Mouse (Mus musculus): ENCODE measurements around the gene Prm3. TPM values are rescaled to one million over a fixed set of nuclear protein-coding genes. Genes with fewer than 3 reads are reported as not detected.

Gene Prm3
- polyA plus RNA-seq, 1 experiment from 2014 or later, result not detected

- peak overlapping the region; percentile 72 for H3K27ac ChIP-seq
- peak overlapping the region; percentile 63 for H3K9ac ChIP-seq
- WGBS, result 44% methylated on average over 6 of the region's 6 CpGs
- H3K4me1 ChIP-seq, result peaks cover 59% of the 10 kb centered on the region
- H3K9me3 ChIP-seq, result no peaks in the 10 kb centered on the region
- H3K27me3 ChIP-seq, result no peaks in the 10 kb centered on the region
- peak overlapping the region; percentile 74 for H3K4me3 ChIP-seq
- ATAC-seq (ENCODE audit: insufficient number of reproducible peaks, insufficient read depth, low FRiP score, low TSS enrichment, low read depth), result no peak
- H3K36me3 ChIP-seq, result 0 out of 2 replicates have a peak, but pooled peaks cover 7% of the 10 kb centered on the region
- H3K4me2 ChIP-seq, result peak overlapping the region; percentile 95
These were observed 8.2 kb downstream of the Prm3 start for GRCm38 (mm10) chr16:10782377-10783151.

DNA sequence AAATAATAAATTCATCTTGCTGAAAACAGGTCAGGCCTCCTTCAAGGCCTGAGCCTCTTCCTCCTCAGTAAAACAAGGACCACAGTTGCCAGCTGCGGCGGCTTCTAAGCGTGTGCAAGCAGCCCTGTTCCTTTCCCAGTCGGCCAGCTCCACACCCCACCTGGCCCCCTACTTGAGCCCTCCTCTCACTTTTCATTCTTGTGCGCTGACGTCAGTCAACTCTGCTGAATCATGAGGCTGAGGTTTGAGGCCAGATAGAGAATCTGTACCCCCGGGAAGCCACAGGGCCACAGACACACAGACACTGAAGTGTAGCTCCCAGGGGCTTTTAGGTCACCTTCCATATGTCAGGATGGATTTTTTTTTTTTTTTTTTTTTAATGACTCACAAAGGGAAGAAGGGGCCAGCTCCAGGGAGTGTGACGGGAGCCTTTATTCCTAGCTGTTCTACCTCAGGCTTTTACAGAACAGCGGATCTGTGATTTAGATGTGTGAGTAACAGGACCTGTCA is 8.8 kb downstream of the Prm3 start:
- Histone ChIP-seq H3K4me2 (peak overlapping the region; percentile 95), H3K4me1 (peaks cover 55% of the 10 kb centered on the region), H3K36me3 (0 out of 2 replicates have a peak, but pooled peaks cover 7% of the 10 kb centered on the region), H3K4me3 (peak overlapping the region; percentile 74), H3K27me3 (no peaks in the 10 kb centered on the region), H3K27ac (peak overlapping the region; percentile 72), H3K9me3 (no peaks in the 10 kb centered on the region), H3K9ac (peak overlapping the region; percentile 63)
- ATAC-seq (ENCODE audit: insufficient number of reproducible peaks, insufficient read depth, low FRiP score, low TSS enrichment, low read depth), result no peak
- 26% methylated on average over 9 of the region's 9 CpGs for WGBS

DNA sequence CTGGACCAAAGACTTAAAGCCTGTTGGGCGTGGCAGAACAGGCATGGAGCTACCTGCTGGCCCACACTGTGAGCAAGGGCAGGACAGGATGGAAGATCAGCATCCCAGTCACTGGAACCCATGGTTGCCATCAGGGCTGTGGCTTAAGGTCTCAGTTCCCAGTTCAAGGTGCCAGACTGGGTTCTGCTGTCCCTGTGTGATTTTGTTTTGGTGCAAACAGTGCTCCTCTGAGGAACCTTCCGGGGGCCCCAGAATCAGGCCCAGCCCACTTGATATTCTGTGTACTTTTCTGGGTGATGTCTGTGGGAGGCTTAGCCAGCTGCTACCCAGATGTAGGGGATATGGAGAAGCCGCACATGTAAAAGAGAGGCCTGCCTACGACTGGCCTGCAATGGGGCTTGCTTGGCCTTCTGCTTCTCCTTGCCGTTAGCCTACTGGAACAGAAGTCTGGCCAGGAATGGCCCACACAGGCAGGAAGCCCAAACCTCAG is 10.0 kb downstream of the Prm3 start:
- Histone ChIP-seq H3K27ac (peak overlapping the region; percentile 72), H3K4me1 (peaks cover 46% of the 10 kb centered on the region), H3K4me3 (no peak overlapping the region), H3K4me2 (no peak overlapping the region; the same call in 1 of the 2 replicates), H3K27me3 (no peaks in the 10 kb centered on the region), H3K9me3 (no peaks in the 10 kb centered on the region), H3K9ac (no peak overlapping the region), H3K36me3 (0 out of 2 replicates have a peak, but pooled peaks cover 7% of the 10 kb centered on the region)
- WGBS, result 53% methylated on average over 5 of the region's 5 CpGs
- ATAC-seq (ENCODE audit: insufficient number of reproducible peaks, insufficient read depth, low FRiP score, low TSS enrichment, low read depth), result no peak

DNA sequence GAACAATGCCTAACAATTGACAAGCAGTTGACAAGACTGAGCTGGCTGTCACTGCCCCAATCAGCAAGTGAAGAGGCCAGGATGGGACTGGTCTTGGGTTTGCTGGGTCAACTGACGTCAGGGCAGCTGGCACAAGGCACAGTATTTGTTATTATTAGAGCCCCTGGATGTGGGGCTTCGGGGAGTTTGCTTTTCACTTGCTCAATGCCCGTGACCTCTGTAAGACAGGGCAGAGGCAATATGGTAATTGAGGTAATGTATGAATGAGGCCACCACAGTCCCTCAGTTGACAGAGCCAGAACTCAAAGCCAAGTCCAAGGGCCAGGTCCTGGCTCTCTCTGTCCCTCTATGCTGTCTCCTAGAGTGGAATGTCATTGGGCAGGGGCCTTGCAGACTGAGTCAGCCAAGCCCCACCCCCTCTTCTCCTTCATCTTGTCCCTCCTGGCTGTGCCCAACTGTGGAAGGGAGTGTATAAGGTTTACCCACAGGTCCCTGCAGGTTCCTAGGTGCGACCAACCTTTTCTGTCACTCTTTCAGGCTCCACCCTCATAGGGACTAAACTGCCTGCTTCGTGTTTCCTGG is 13.0 kb downstream of the Prm3 start:
- Histone ChIP-seq H3K9ac (no peak overlapping the region), H3K4me3 (no peak overlapping the region), H3K36me3 (0 out of 2 replicates have a peak, but pooled peaks cover 4% of the 10 kb centered on the region), H3K27ac (no peak overlapping the region), H3K4me1 (peaks cover 27% of the 10 kb centered on the region), H3K9me3 (no peaks in the 10 kb centered on the region), H3K27me3 (no peaks in the 10 kb centered on the region), H3K4me2 (no peak overlapping the region)
- WGBS, result 68% methylated on average over 5 of the region's 5 CpGs
- no peak for ATAC-seq (ENCODE audit: insufficient number of reproducible peaks, insufficient read depth, low FRiP score, low TSS enrichment, low read depth)

GRCm38 (mm10) chr16:10776322-10776721 is 14.4 kb downstream of the Prm3 start:
- Histone ChIP-seq H3K27me3 (no peaks in the 10 kb centered on the region), H3K27ac (no peak overlapping the region), H3K9ac (no peak overlapping the region), H3K4me2 (no peak overlapping the region), H3K36me3 (no peaks in the 10 kb centered on the region), H3K4me3 (no peak overlapping the region), H3K4me1 (peaks cover 13% of the 10 kb centered on the region), H3K9me3 (no peaks in the 10 kb centered on the region)
- 51% methylated on average over 7 of the region's 7 CpGs for WGBS
- ATAC-seq (ENCODE audit: insufficient number of reproducible peaks, insufficient read depth, low FRiP score, low TSS enrichment, low read depth), result no peak

DNA sequence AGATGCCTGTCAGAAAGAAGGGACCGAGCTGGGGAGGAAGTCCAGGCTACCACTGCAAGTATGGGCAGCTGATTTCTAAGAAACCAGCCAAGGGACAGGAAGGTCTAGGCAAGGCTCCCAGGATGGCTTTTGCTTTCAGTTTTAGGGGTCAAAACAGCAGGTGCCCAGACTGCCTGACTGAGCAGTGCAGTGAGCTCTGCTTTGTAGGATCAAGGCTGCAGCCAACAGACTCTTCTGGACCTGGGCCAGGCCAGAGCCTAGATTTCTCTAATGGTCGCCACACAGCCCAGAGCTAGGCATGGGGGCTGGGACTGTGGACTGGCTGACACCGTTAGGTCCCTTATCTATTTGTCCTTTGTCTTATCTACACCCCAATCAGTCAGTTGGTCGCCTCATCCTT is 16.0 kb downstream of the Prm3 start:
- peaks cover 11% of the 10 kb centered on the region for H3K4me1 ChIP-seq
- no peaks in the 10 kb centered on the region for H3K9me3 ChIP-seq
- no peaks in the 10 kb centered on the region for H3K27me3 ChIP-seq
- ATAC-seq (ENCODE audit: insufficient number of reproducible peaks, insufficient read depth, low FRiP score, low TSS enrichment, low read depth), result no peak
- H3K4me2 ChIP-seq, result no peak overlapping the region
- H3K27ac ChIP-seq, result no peak overlapping the region
- H3K36me3 ChIP-seq, result no peaks in the 10 kb centered on the region
- no peak overlapping the region for H3K4me3 ChIP-seq
- 78% methylated on average over 4 of the region's 4 CpGs for WGBS
- H3K9ac ChIP-seq, result no peak overlapping the region

DNA sequence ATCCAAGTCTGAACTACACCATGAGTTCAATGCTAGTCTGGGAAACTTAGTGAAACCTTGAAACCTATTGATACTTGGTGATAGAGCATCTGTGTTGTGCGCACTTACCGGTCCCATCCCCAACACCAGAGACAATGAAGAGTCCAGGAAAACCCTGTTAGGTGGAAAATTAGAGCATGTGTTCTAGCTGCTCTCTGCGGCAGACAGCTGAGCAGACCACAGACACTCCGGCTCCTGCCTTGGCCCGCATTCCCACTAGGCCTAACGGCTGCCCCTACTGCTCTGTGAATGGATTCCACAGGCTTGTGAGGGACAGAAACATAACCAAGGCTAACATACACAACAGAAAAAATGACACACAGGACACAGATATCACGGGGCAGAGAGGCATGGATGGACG is 17.2 kb downstream of the Prm3 start:
- no peaks in the 10 kb centered on the region for H3K27me3 ChIP-seq
- no peak overlapping the region for H3K27ac ChIP-seq
- no peaks in the 10 kb centered on the region for H3K36me3 ChIP-seq
- H3K4me1 ChIP-seq, result peaks cover 18% of the 10 kb centered on the region
- 62% methylated on average over 8 of the region's 8 CpGs for WGBS
- no peak for ATAC-seq (ENCODE audit: insufficient number of reproducible peaks, insufficient read depth, low FRiP score, low TSS enrichment, low read depth)
- H3K4me2 ChIP-seq, result no peak overlapping the region
- H3K9ac ChIP-seq, result no peak overlapping the region
- no peak overlapping the region for H3K4me3 ChIP-seq
- H3K9me3 ChIP-seq, result no peaks in the 10 kb centered on the region

DNA sequence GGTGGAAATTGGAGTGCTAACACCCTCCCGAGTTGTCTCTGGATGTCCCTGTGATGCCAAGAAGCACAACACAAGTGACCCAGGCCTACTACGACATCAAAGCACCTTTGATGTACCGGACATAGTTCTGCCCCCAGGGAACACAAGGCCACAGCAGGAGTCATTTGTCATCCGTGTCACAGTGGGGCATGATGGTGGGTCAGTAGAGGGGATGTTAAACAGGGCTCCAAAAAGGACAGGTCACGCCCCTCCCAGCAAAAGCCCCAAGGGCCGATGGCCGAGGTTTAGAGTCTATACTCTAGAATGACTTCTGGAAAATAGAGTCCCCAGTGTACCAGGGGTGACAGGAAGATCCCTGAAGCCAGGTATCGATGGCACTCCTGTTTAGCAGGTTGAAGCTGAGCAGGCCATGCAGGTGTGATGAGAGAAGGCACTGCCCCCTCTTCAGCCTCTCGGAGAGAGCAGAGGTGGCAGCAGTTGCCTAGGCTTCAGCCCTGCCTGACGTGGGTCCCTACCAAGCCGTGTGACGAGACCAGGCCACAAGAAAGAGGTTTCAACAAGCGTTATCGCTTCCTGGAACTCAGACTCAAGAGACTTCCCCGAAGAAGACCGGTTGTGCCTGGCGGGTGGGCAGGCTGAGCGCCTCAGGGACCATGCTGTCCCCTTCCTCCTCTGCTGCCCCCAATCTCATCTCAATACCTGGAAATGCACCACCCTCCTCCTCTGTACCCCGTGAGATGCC is 18.8 kb downstream of the Prm3 start:
- H3K9ac ChIP-seq, result no peak overlapping the region

DNA sequence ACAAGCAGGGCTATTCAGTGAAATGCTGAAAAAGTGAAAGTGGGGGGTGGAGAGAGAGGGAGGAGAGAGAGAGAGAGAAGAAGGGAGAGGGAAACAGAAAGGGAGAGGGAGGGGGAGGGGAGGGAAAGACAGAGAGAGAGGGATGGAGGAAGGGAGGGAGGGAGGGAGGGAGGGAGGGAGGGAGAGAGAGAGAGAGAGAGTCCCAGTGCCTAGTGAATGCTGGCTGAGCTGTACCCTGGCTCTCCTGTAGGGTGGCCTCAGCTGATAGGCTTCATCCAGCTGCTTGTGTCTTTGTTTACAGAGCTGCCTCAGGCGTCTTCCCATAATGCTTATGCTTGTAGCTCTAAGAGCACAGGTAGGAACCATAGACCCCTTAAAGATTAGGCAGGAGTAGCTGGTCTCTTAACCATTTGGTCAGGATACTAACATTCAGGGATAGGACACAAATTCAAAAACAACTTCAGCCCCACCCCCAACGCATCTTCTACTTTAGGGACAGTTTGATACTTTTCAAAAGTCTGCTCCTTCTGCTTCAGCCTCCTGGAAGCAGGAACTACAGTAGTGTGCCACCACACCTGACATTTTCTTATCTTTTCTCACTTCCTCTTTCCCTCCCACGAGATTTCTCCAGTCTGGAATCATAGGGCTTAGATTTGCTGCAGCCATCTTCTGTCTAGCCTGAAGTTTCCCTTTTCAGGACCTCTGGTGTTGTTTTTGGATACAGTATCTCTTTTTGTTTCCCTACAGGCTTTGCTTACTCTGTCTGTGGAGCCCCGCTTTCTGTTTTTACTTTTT is 20.0 kb downstream of the Prm3 start:
- Histone ChIP-seq H3K4me1 (peaks cover 19% of the 10 kb centered on the region), H3K4me3 (no peak overlapping the region), H3K27ac (0 out of 2 replicates have a peak overlapping the region, but pooled peaks have one; percentile 39), H3K9ac (no peak overlapping the region), H3K36me3 (no peaks in the 10 kb centered on the region), H3K27me3 (no peaks in the 10 kb centered on the region), H3K4me2 (no peak overlapping the region), H3K9me3 (no peaks in the 10 kb centered on the region)
- no peak for ATAC-seq (ENCODE audit: insufficient number of reproducible peaks, insufficient read depth, low FRiP score, low TSS enrichment, low read depth)
- 38% methylated on average over 4 of the region's 4 CpGs for WGBS

More for the DNA sequence above, 18.8 kb downstream of the Prm3 start:
- Histone ChIP-seq H3K27me3 (no peaks in the 10 kb centered on the region), H3K36me3 (no peaks in the 10 kb centered on the region), H3K4me3 (no peak overlapping the region), H3K4me2 (no peak overlapping the region), H3K9me3 (no peaks in the 10 kb centered on the region), H3K27ac (no peak overlapping the region), H3K4me1 (peaks cover 19% of the 10 kb centered on the region)
- ATAC-seq (ENCODE audit: insufficient number of reproducible peaks, insufficient read depth, low FRiP score, low TSS enrichment, low read depth), result no peak
- 62% methylated on average over 19 of the region's 19 CpGs for WGBS

DNA sequence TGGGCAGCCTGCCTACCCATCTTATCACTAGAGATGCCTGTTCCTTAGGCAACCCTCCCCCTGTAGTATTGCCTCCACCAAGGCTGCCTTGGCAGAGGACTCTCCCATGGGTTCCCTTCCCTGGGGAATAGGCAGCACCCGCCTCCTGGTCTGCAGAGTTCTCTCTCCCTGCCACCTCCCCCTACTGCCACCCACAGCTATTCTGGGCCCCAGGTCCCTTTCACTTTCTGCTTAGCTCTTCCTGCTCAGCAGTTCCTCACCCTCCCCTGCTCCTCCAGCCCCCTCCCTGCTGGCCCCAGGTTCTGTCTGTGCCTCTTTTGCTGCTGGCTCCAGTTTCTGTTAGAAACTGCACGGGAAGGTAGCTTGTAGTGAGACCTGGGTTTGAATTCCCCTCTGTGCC is 21.1 kb downstream of the Prm3 start:
- no peak for ATAC-seq (ENCODE audit: insufficient number of reproducible peaks, insufficient read depth, low FRiP score, low TSS enrichment, low read depth)
- WGBS, result 30% methylated on average over 2 of the region's 2 CpGs
- H3K9me3 ChIP-seq, result no peaks in the 10 kb centered on the region

DNA sequence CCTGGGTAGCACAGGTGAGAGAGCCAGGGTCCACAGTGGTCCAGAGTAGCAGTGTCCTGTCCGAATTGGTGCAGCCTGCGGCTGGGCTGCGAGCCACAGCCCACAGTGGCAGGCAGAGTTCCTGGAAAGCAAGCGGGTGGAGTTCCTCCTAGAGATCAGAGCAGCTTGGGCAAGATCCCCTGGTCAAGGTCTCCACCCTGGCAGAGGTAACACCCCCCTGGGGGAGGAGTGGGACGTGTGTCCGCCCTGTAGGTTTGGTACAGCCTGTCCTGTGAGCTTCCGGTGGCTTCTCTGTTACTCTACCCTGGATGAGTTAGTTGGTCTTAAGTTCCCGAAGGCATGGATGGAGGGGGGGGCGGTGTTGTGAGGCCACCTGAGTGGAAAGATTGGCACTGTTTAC is 21.9 kb downstream of the Prm3 start:
- Histone ChIP-seq H3K4me2 (no peak overlapping the region), H3K9me3 (no peaks in the 10 kb centered on the region), H3K36me3 (no peaks in the 10 kb centered on the region), H3K27me3 (no peaks in the 10 kb centered on the region), H3K4me1 (peaks cover 19% of the 10 kb centered on the region), H3K9ac (no peak overlapping the region), H3K27ac (no peak overlapping the region), H3K4me3 (no peak overlapping the region)
- WGBS, result 44% methylated on average over 9 of the region's 9 CpGs
- ATAC-seq (ENCODE audit: insufficient number of reproducible peaks, insufficient read depth, low FRiP score, low TSS enrichment, low read depth), result no peak

More for the DNA sequence above, 21.1 kb downstream of the Prm3 start:
- Histone ChIP-seq H3K4me2 (no peak overlapping the region), H3K27ac (no peak overlapping the region), H3K4me3 (no peak overlapping the region), H3K36me3 (no peaks in the 10 kb centered on the region), H3K4me1 (peaks cover 19% of the 10 kb centered on the region), H3K9ac (no peak overlapping the region), H3K27me3 (no peaks in the 10 kb centered on the region)
